Mouse (Mus musculus): ENCODE data around the gene Cdkal1. TPM values are rescaled to one million over a fixed set of nuclear protein-coding genes. Genes with fewer than 3 reads are reported as not detected.

Gene Cdkal1
- polyA plus RNA-seq, 1 experiment, result 0.55 TPM

DNA sequence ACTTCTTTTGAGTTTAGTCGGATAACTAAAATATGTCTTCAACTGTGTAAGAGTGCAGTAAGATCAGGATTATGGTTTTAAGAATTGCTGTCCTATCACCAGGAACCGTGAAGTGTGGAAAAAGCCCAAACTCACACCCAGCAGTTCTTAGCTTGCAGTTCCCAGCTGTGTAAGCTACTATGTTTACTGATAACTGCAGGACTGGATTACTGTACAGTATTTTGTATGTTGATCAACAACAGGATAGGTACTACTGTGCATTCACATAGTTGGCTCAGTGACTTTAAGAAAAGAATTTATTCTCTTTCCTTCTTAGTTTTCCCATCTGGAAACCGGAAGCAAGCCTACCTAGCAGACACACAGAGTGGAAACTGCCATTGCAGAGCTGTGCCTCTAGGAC is 239.5 kb downstream of the Cdkal1 start:
- WGBS, result 87% methylated on average over 3 of the region's 3 CpGs
- no peak overlapping the region for H3K4me3 ChIP-seq (ENCODE audit: low read depth, low read length)
- no peaks in the 10 kb centered on the region for H3K27me3 ChIP-seq (ENCODE audit: control insufficient read depth, insufficient read depth, low read length)
- H3K4me1 ChIP-seq (ENCODE audit: control insufficient read depth, insufficient read depth, insufficient read length, low read length), result no peaks in the 10 kb centered on the region
- no peak overlapping the region for H3K27ac ChIP-seq (ENCODE audit: insufficient read depth, low read depth, low read length)
- no peaks in the 10 kb centered on the region for H3K36me3 ChIP-seq (ENCODE audit: control insufficient read depth, insufficient read depth, low read length)
- TF ChIP-seq POLR2A (IDR thresholded peaks at IDR 0.05; ENCODE audit: low read depth, low read length), result no peak

DNA sequence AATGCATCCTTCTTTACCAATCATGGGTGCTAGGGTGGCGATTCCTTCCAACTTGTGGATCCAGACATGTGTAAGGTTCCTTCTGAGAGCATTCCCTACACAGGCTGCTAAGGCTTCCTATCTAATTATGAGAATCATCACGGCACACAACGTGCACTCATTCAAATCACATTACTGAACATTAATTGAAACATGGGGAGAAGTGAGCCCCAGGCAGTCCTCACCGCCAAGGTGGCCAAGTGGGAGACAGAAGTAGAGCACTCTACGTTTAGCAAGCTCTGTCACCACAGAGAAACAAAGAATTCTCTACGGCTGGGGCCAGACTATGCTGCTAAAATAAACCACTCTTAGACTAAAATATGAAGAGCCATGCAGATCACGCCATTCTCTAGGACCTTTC is 240.4 kb downstream of the Cdkal1 start:
- Histone ChIP-seq H3K36me3 (ENCODE audit: control insufficient read depth, insufficient read depth, low read length) (no peaks in the 10 kb centered on the region), H3K27me3 (ENCODE audit: control insufficient read depth, insufficient read depth, low read length) (no peaks in the 10 kb centered on the region), H3K4me3 (ENCODE audit: low read depth, low read length) (no peak overlapping the region), H3K4me1 (ENCODE audit: control insufficient read depth, insufficient read depth, insufficient read length, low read length) (no peaks in the 10 kb centered on the region), H3K27ac (ENCODE audit: insufficient read depth, low read depth, low read length) (no peak overlapping the region)
- WGBS, result 89% methylated on average over 7 of the region's 7 CpGs
- TF ChIP-seq POLR2A (IDR thresholded peaks at IDR 0.05; ENCODE audit: low read depth, low read length), result no peak
- no peak for TF ChIP-seq CTCF (IDR thresholded peaks at IDR 0.05; ENCODE audit: extremely low read depth, insufficient read length, insufficient replicate concordance, low read depth, low read length)

DNA sequence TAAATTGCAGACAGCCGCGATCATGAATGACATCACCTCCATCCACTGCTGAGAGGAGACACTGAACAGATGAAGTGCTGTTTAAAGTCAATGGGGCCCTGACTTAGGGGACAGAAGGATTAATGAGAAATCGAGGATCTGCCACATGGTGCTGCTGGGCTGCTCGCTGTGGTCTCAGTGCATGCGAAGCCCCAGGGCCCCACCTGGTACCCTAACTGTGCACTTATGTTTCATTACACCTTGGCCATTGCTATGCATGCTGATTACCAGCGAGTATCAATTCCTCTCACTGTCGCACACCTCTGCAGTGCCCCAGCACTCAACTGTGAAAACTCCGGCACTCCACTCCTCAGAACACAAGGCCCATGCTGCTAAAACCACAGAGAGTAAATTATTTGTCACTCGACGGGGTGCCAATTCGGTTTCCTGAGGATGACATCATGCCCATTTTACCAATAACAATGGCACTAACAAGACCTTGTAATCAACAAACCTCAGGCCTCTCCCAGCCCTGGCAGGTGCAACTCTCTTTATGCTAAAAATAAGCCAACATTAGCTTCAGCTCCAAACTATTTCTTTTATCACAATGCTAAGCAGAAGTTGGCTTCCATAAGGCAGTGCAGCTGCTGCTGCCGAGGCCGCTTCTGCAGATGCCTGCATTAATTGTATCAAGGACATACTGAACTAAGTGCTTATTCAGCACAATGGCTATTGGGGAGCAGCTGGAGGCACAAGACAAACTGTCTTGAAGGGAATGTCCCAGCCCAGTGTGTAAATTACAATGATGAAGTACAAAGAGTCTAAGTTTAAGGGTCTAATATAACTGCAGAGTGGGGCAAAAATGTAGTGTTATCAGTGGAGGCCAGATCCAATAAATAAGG is 245.2 kb downstream of the Cdkal1 start:
- TF ChIP-seq CTCF (IDR thresholded peaks at IDR 0.05; ENCODE audit: extremely low read depth, insufficient read length, insufficient replicate concordance, low read depth, low read length), result no peak
- TF ChIP-seq POLR2A (IDR thresholded peaks at IDR 0.05; ENCODE audit: low read depth, low read length), result no peak
- Histone ChIP-seq H3K4me3 (ENCODE audit: low read depth, low read length) (no peak overlapping the region), H3K27ac (ENCODE audit: insufficient read depth, low read depth, low read length) (no peak overlapping the region), H3K4me1 (ENCODE audit: control insufficient read depth, insufficient read depth, insufficient read length, low read length) (no peaks in the 10 kb centered on the region), H3K36me3 (ENCODE audit: control insufficient read depth, insufficient read depth, low read length) (no peaks in the 10 kb centered on the region), H3K27me3 (ENCODE audit: control insufficient read depth, insufficient read depth, low read length) (no peaks in the 10 kb centered on the region)
- WGBS, result 77% methylated on average over 13 of the region's 13 CpGs

DNA sequence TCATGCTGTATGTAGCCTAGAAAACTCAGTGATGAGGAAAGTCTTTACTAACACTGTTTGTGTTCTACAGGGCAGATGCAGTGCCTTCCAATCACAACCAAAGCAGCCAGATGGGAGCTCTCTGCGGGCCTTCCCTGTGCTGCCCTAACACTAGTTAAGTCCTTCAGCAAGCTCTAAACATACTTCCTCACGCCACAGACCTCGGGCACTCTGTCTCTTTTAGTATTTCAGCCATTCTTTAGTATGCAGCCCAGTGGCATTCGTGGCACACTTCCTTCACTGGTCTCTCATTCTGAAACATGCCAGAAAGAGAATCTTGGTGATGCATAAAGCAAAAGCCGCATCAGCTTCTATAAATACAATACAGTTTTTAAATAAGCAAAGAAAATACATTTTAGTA is 246.0 kb downstream of the Cdkal1 start:
- WGBS, result 89% methylated on average over 5 of the region's 5 CpGs
- Histone ChIP-seq H3K4me1 (ENCODE audit: control insufficient read depth, insufficient read depth, insufficient read length, low read length) (no peaks in the 10 kb centered on the region), H3K27ac (ENCODE audit: insufficient read depth, low read depth, low read length) (no peak overlapping the region), H3K4me3 (ENCODE audit: low read depth, low read length) (no peak overlapping the region), H3K36me3 (ENCODE audit: control insufficient read depth, insufficient read depth, low read length) (no peaks in the 10 kb centered on the region), H3K27me3 (ENCODE audit: control insufficient read depth, insufficient read depth, low read length) (no peaks in the 10 kb centered on the region)
- TF ChIP-seq CTCF (IDR thresholded peaks at IDR 0.05; ENCODE audit: extremely low read depth, insufficient read length, insufficient replicate concordance, low read depth, low read length), result no peak
- no peak for TF ChIP-seq POLR2A (IDR thresholded peaks at IDR 0.05; ENCODE audit: low read depth, low read length)

DNA sequence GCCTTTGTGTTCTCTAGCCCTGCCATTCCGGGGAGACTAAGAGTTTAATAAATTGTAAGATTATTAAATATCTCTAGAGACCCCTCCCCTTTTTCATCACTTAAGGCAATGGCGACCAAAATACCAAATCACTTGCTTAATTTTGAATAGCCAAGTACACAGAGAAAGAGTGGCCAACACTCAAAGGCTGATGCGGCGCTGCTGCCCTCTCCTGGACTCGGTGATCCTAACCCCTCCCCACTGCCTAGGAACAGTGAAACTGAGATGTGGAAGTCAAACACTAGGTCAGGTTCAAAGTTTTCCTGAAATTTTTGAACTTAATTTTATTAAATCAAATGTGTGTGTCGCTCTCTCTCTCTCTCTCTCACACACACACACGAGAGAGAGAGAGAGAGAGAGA is 251.2 kb downstream of the Cdkal1 start:
- Histone ChIP-seq H3K27me3 (ENCODE audit: control insufficient read depth, insufficient read depth, low read length) (no peaks in the 10 kb centered on the region), H3K4me1 (ENCODE audit: control insufficient read depth, insufficient read depth, insufficient read length, low read length) (no peaks in the 10 kb centered on the region), H3K4me3 (ENCODE audit: low read depth, low read length) (no peak overlapping the region), H3K36me3 (ENCODE audit: control insufficient read depth, insufficient read depth, low read length) (no peaks in the 10 kb centered on the region), H3K27ac (ENCODE audit: insufficient read depth, low read depth, low read length) (no peak overlapping the region)
- 34% methylated on average over 7 of the region's 7 CpGs for WGBS
- TF ChIP-seq POLR2A (IDR thresholded peaks at IDR 0.05; ENCODE audit: low read depth, low read length) (no peak), CTCF (IDR thresholded peaks at IDR 0.05; ENCODE audit: extremely low read depth, insufficient read length, insufficient replicate concordance, low read depth, low read length) (peak; percentile 67; the same call in 1 of the 2 replicates)

DNA sequence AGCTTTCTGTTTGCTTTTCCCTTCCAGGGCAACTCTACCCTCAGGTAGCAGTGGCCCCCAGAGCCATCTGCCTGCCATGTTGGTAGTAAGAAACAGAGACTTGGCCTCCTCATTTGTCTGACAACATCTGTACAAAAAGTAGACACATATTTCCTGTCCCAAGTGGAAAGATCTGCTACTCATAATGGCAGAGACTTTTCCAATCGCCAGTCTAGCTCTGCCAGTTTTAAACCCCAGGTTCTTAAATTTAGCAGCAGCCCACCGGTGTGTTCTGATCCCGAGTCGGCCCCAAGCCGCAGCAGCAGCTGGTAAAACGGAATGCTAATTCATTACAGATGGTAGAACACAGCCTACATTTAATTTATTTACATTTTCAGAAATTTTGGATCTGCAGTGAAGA is 251.9 kb downstream of the Cdkal1 start:
- Histone ChIP-seq H3K27me3 (ENCODE audit: control insufficient read depth, insufficient read depth, low read length) (no peaks in the 10 kb centered on the region), H3K36me3 (ENCODE audit: control insufficient read depth, insufficient read depth, low read length) (no peaks in the 10 kb centered on the region), H3K4me1 (ENCODE audit: control insufficient read depth, insufficient read depth, insufficient read length, low read length) (no peaks in the 10 kb centered on the region), H3K27ac (ENCODE audit: insufficient read depth, low read depth, low read length) (no peak overlapping the region), H3K4me3 (ENCODE audit: low read depth, low read length) (no peak overlapping the region)
- TF ChIP-seq CTCF (IDR thresholded peaks at IDR 0.05; ENCODE audit: extremely low read depth, insufficient read length, insufficient replicate concordance, low read depth, low read length) (no peak), POLR2A (IDR thresholded peaks at IDR 0.05; ENCODE audit: low read depth, low read length) (no peak)
- 95% methylated on average over 6 of the region's 6 CpGs for WGBS

DNA sequence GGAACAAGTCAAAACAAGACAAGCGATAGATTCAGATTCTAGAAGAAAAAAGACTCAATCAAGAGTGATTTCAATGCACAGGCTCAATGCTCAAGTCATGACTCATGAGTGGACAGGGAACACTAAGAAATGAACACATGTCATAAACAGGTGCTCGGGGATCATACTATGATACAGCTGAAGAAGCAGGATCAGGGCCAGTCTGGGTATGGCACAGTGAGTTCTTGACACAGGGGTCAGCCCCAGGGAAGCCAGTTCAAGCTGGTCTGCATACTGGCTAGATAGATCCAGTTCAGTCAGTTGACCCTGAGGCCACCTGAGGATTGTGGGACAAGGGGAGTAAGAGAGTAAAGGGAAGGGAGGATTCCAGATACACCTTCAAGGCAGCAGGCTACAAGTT is 254.4 kb downstream of the Cdkal1 start:
- H3K27me3 ChIP-seq (ENCODE audit: control insufficient read depth, insufficient read depth, low read length), result no peaks in the 10 kb centered on the region
- 89% methylated on average over 2 of the region's 2 CpGs for WGBS
- no peak overlapping the region for H3K4me3 ChIP-seq (ENCODE audit: low read depth, low read length)
- H3K36me3 ChIP-seq (ENCODE audit: control insufficient read depth, insufficient read depth, low read length), result no peaks in the 10 kb centered on the region
- no peak for TF ChIP-seq CTCF (IDR thresholded peaks at IDR 0.05; ENCODE audit: extremely low read depth, insufficient read length, insufficient replicate concordance, low read depth, low read length)
- H3K27ac ChIP-seq (ENCODE audit: insufficient read depth, low read depth, low read length), result no peak overlapping the region
- no peaks in the 10 kb centered on the region for H3K4me1 ChIP-seq (ENCODE audit: control insufficient read depth, insufficient read depth, insufficient read length, low read length)

Measured in small intestine, adult 2 months (tissue).